Mouse (Mus musculus): ENCODE measurements around the gene Ulk3. TPM values are rescaled to one million over a fixed set of nuclear protein-coding genes. Genes with fewer than 3 reads are reported as not detected.

Ulk3 gene
- polyA plus RNA-seq, 1 experiment from 2014 or later: 12.0 TPM

DNA sequence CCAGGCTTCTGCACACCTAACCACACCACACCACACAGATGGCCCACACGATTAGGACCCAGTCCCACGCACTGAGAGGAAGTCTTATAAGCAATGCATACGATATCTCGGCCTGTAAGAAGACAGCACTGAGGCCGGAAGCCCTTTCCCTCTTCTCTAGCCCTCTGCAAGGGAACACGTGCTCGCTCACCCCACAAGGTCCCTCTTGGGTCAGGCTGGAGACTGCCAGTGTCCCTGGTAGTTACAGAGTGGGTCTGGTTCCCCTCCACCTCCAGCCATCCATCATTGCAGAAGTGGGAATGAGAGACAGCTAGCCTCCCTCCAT lies 54.6 kb downstream of the Ulk3 start:
- H3K9me3 ChIP-seq (replicated peaks): no peaks in the 10 kb centered on the region
- no peaks in the 10 kb centered on the region for H3K27me3 ChIP-seq (ENCODE audit: low read depth, poor library complexity, severe bottlenecking)
- peak overlapping the region; percentile 98 for H3K27ac ChIP-seq
- peaks cover 73% of the 10 kb centered on the region for H3K4me1 ChIP-seq
- peak overlapping the region; percentile 79 for H3K4me3 ChIP-seq
- 68% methylated on average over 7 of the region's 7 CpGs for WGBS
- H3K36me3 ChIP-seq: peaks cover 31% of the 10 kb centered on the region
- no peak for DNase-seq (ENCODE audit: low spot score)

DNA sequence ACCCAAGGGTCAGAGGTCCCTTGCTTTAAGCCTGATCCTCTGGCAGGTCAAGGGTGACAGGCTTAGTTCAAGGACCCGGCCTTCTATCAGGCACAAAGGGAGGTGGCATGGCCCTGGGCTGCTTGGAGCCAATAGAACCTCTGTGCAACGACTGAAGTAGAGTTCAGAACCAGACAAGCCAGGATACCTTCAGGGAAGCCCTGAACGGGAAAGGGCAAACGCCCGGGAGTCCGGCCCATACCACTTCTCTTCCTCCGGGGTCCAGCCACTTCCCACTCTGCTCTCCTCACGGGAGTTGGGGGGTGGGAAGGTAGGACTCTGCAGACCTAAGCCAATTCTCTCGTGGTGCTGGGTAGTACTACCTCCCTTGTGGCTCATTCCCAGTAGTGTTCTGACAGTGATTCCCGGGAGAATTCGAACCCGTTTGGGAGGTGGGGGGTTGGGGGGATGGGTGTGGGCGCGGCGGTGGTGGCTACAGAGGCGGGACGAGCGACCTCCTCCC lies 55.2 kb downstream of the Ulk3 start:
- H3K4me3 ChIP-seq: peak overlapping the region; percentile 79
- H3K9me3 ChIP-seq (replicated peaks): no peaks in the 10 kb centered on the region
- H3K27me3 ChIP-seq (ENCODE audit: low read depth, poor library complexity, severe bottlenecking): no peaks in the 10 kb centered on the region
- WGBS: under 1% methylated on average over 18 of the region's 18 CpGs
- peaks cover 66% of the 10 kb centered on the region for H3K4me1 ChIP-seq
- H3K27ac ChIP-seq: peak overlapping the region; percentile 98
- H3K36me3 ChIP-seq: peaks cover 31% of the 10 kb centered on the region
- DNase-seq (ENCODE audit: low spot score): no peak

DNA sequence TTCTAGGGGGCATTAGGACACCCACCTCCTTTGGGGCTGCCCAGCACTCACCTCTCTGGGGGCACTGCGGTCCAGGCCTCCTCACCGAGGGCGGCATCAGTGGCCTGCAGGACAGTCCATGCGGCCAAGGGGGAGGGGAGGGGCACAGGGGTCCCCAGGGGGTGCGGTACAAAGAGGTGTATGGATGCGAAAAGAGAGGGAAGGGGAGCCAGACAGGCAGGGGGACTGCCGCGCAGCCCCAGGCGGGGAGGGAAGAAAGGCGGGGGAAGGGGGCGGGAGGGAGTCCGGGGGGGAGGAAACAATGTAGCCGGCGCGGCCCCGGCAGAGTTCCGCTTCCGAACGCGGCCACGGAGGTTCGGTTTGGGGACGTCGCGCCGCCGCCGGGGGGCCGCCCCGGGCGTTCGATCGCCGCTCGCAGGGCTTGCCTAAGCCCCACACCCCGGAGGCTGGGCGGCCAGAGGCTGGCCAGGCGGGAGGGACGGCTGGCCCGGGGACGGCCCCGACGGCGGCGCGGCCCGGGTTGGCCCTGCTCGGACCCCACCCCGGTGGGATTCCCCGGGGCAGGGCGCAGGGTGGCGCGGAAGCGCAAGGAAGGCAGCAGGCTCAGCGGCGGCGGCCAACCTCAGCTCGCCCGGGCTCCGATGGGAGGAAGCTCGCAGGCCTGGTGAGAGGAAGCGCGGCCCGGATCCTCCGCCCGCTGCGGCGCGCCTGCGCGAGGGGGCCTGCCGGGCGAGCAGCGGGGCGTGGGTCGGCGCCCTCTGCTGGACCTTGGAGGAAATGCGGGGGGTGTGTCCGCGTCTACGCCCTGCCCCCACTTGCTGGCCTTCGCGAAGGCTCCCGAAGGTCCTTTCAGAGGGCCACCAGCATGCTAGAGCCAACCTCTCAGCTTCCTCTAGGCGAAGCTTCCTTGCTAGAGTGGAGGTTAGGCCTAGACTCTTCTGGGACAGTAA lies 56.0 kb downstream of the Ulk3 start:
- H3K27me3 ChIP-seq (ENCODE audit: low read depth, poor library complexity, severe bottlenecking): no peaks in the 10 kb centered on the region
- DNase-seq (ENCODE audit: low spot score): peak; percentile 95
- H3K9me3 ChIP-seq (replicated peaks): no peaks in the 10 kb centered on the region
- peak overlapping the region; percentile 79 for H3K4me3 ChIP-seq
- H3K36me3 ChIP-seq: peaks cover 31% of the 10 kb centered on the region
- peaks cover 60% of the 10 kb centered on the region for H3K4me1 ChIP-seq
- whole genome bisulfite sequencing: under 1% methylated on average over 84 of the region's 85 CpGs
- H3K27ac ChIP-seq: peak overlapping the region; percentile 98

Other genes starting within 250 kb of the Ulk3 start
- gene Ppcdc, start 149.3 kb upstream of the Ulk3 start, polyA plus RNA-seq (2016; fragmentation: Nextera tagmentation; extraction: Ambion mirVana): 22.4 and 28.5 TPM in 2 replicates
- 4.3 and 4.5 TPM in 2 replicates for gene Scamp5, start 121.4 kb upstream of the Ulk3 start, polyA plus RNA-seq (2016; fragmentation: Nextera tagmentation; extraction: Ambion mirVana)
- 0.55 and 1.2 TPM in 2 replicates for gene Rpp25, start 85.4 kb upstream of the Ulk3 start, polyA plus RNA-seq (2016; fragmentation: Nextera tagmentation; extraction: Ambion mirVana)
- gene Cox5a, start 68.2 kb upstream of the Ulk3 start, polyA plus RNA-seq (2016; fragmentation: Nextera tagmentation; extraction: Ambion mirVana): 635 and 703 TPM in 2 replicates
- 17.7 and 18.3 TPM in 2 replicates for gene Fam219b, start 51.9 kb upstream of the Ulk3 start, polyA plus RNA-seq (2016; fragmentation: Nextera tagmentation; extraction: Ambion mirVana)
- gene Mpi, start 36.7 kb upstream of the Ulk3 start, polyA plus RNA-seq (2016; fragmentation: Nextera tagmentation; extraction: Ambion mirVana): 60.0 and 61.3 TPM in 2 replicates
- 37.4 and 41.9 TPM in 2 replicates for gene Scamp2, start 28.5 kb upstream of the Ulk3 start, polyA plus RNA-seq (2016; fragmentation: Nextera tagmentation; extraction: Ambion mirVana)
- not detected in 2 replicates for gene Cplx3, start 16.8 kb downstream of the Ulk3 start, polyA plus RNA-seq (2016; fragmentation: Nextera tagmentation; extraction: Ambion mirVana)
- not detected in 2 replicates for gene Lman1l, start 31.3 kb downstream of the Ulk3 start, polyA plus RNA-seq (2016; fragmentation: Nextera tagmentation; extraction: Ambion mirVana)
- gene Csk, start 64.2 kb downstream of the Ulk3 start, polyA plus RNA-seq (2016; fragmentation: Nextera tagmentation; extraction: Ambion mirVana): 33.2 and 40.1 TPM in 2 replicates
- gene Cyp1a2, start 94.3 kb downstream of the Ulk3 start, polyA plus RNA-seq (2016; fragmentation: Nextera tagmentation; extraction: Ambion mirVana): not detected in 2 replicates
- 0.11 TPM in 1 of 2 replicates, not detected in the other for gene Cyp1a1, start 98.5 kb downstream of the Ulk3 start, polyA plus RNA-seq (2016; fragmentation: Nextera tagmentation; extraction: Ambion mirVana)
- gene Edc3, start 119.1 kb downstream of the Ulk3 start, polyA plus RNA-seq (2016; fragmentation: Nextera tagmentation; extraction: Ambion mirVana): 47.1 and 49.2 TPM in 2 replicates
- 93.2 and 95.9 TPM in 2 replicates for gene Clk3, start 176.4 kb downstream of the Ulk3 start, polyA plus RNA-seq (2016; fragmentation: Nextera tagmentation; extraction: Ambion mirVana)
- 56.8 and 62.9 TPM in 2 replicates for gene Arid3b, start 247.3 kb downstream of the Ulk3 start, polyA plus RNA-seq (2016; fragmentation: Nextera tagmentation; extraction: Ambion mirVana)